Mouse (Mus musculus) MEL-GATA-1-ER (cell line): ENCODE results near the gene Mknk2.

Experiments
- DNase-seq: peaks from one replicate; pipeline ENCODE4 v3.0.0-alpha.2; 2012; ENCODE audit warnings: low read depth; ENCODE audit errors: extremely low read depth

The Mknk2 gene

GRCm38 (mm10) chr10:80677942-80678436 is at the start of gene Mknk2:
Gene Mknk2, minus strand, starts transcription at chr10:80678112.
- peak; percentile 99 for DNase-seq

GRCm38 (mm10) chr10:80717281-80717680 is 39.4 kb upstream of the Mknk2 start:
- no peak for DNase-seq

GRCm38 (mm10) chr10:80710834-80711233 is 32.9 kb upstream of the Mknk2 start:
- DNase-seq, result no peak

- no peak for DNase-seq
These were observed 27.6 kb upstream of the Mknk2 start for GRCm38 (mm10) chr10:80705479-80705878.

GRCm38 (mm10) chr10:80705033-80705432 is 27.1 kb upstream of the Mknk2 start:
- DNase-seq, result no peak

GRCm38 (mm10) chr10:80704418-80704817 is 26.5 kb upstream of the Mknk2 start:
- no peak for DNase-seq

GRCm38 (mm10) chr10:80703643-80704042 is 25.7 kb upstream of the Mknk2 start:
- no peak for DNase-seq

- DNase-seq, result peak; percentile 75
These were observed 24.9 kb upstream of the Mknk2 start for GRCm38 (mm10) chr10:80702536-80703390.

- DNase-seq, result peak; percentile 98
These were observed 24.0 kb upstream of the Mknk2 start, which contains the start of the genes Mob3a and Izumo4 for GRCm38 (mm10) chr10:80701721-80702535. Gene Mob3a, minus strand, starts transcription at chr10:80701977. Gene Izumo4, plus strand, starts transcription at chr10:80702184.

GRCm38 (mm10) chr10:80700732-80701131 is 22.8 kb upstream of the Mknk2 start:
- peak; percentile 74 for DNase-seq

- no peak for DNase-seq
These were observed 22.2 kb upstream of the Mknk2 start for GRCm38 (mm10) chr10:80700038-80700504.

GRCm38 (mm10) chr10:80698605-80699004 is 20.7 kb upstream of the Mknk2 start:
- DNase-seq, result no peak

- peak; percentile 93 for DNase-seq
These were observed 19.9 kb upstream of the Mknk2 start for GRCm38 (mm10) chr10:80697812-80698211.

- DNase-seq, result no peak
These were observed 19.5 kb upstream of the Mknk2 start for GRCm38 (mm10) chr10:80697393-80697787.

GRCm38 (mm10) chr10:80696502-80697392 is 18.8 kb upstream of the Mknk2 start:
- peak; percentile 40 for DNase-seq

- no peak for DNase-seq
These were observed 18.0 kb upstream of the Mknk2 start for GRCm38 (mm10) chr10:80695801-80696501.

GRCm38 (mm10) chr10:80695186-80695585 is 17.3 kb upstream of the Mknk2 start:
- DNase-seq, result peak; percentile 89

GRCm38 (mm10) chr10:80694159-80694938 is 16.4 kb upstream of the Mknk2 start:
- DNase-seq, result no peak

- DNase-seq, result no peak
These were observed 15.6 kb upstream of the Mknk2 start for GRCm38 (mm10) chr10:80693401-80694045.
